Mouse (Mus musculus) spleen, adult 2 months (tissue): Measurements from ENCODE around the gene Eif4a1.

Experiments
- CTCF ChIP-seq: fragments of 200-500 bp; IDR thresholded peaks from 2 replicates; pipeline ENCODE4 v1.5.1; 2011; ENCODE audit warnings: mild to moderate bottlenecking, inconsistent platforms; ENCODE audit not compliant: insufficient read depth, insufficient read length, insufficient replicate concordance; ENCODE audit errors: extremely low read depth
- POLR2A ChIP-seq: fragments of 200-500 bp; IDR thresholded peaks from 2 replicates; pipeline ENCODE4 v1.6.1; 2011; ENCODE audit warnings: low read depth, low read length, inconsistent platforms

GRCm38 (mm10) chr11:69710470-69710869 lies 38.2 kb upstream of the Eif4a1 start:
- TF ChIP-seq CTCF (no peak), POLR2A (no peak)
